Mouse (Mus musculus): ENCODE measurements at regions not wholly inside any gene's neighbourhood (a gene's known extent, or its start where the extent isn't known, plus 50 kb on each side); places are given as distances from the start of the nearest gene placed in this dataset.
"Not testable (repeated sequence)": the region's sequence is repeated elsewhere in the genome, so short reads cannot be mapped to it uniquely, and the experiment has no call there.

DNA sequence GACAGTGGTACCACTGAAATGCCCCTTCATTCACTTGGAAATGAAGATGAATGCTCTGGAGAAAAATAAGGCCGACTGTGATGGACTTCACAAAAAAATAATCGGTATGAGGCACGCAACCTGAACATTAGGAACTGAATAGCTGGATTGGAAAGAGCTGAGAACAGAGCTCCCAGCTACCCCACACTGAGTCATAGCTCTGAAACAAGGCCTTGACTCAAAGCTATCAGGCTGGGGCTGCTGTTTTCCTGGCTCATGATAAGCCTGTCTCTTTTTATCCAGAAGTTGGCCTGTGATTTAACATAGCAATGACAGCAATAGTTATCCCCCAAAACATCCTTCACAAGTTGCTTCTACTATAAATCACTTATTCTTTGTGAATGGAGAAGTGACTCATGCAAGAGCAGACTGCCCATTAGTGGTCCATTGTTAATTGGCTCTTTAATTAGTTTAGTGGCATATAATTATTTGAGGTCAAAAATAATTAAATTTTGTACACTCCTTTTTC, 306.9 kb upstream of the Hand2 start:
- 53% methylated on average over 3 of the region's 3 CpGs for WGBS
- H3K9ac ChIP-seq (ENCODE audit: low read depth, low read length) = no peak overlapping the region
- H3K27me3 ChIP-seq (ENCODE audit: control insufficient read depth, insufficient read depth, low read length) = no peaks in the 10 kb centered on the region
- no peak overlapping the region for H3K27ac ChIP-seq (replicated peaks; ENCODE audit: insufficient read depth, low read depth, low read length)
- H3K4me1 ChIP-seq (ENCODE audit: control insufficient read depth, insufficient read depth, low read length) = no peaks in the 10 kb centered on the region
- no peak overlapping the region for H3K4me3 ChIP-seq (ENCODE audit: insufficient read depth, low read depth, low read length)
- peak; percentile 4 for DNase-seq (ENCODE audit: extremely low read depth, low read depth, low spot score)
- H3K79me2 ChIP-seq (ENCODE audit: control insufficient read depth, insufficient read depth, low read length) = no peaks in the 10 kb centered on the region
- no peaks in the 10 kb centered on the region for H3K36me3 ChIP-seq (ENCODE audit: control insufficient read depth, insufficient read depth, low read length)
- TF ChIP-seq POLR2A (IDR thresholded peaks at IDR 0.05; ENCODE audit: extremely low read depth, insufficient read depth, low read length) (no peak), CTCF (IDR thresholded peaks at IDR 0.05; ENCODE audit: low read depth, low read length) (no peak)

- H3K4me1 ChIP-seq (ENCODE audit: control insufficient read depth, insufficient read depth, low read length) = no peaks in the 10 kb centered on the region
- WGBS = 68% methylated on average over 3 of the region's 3 CpGs
- no peak for DNase-seq (ENCODE audit: extremely low read depth, low read depth, low spot score)
- no peaks in the 10 kb centered on the region for H3K27me3 ChIP-seq (ENCODE audit: control insufficient read depth, insufficient read depth, low read length)
- H3K36me3 ChIP-seq (ENCODE audit: control insufficient read depth, insufficient read depth, low read length) = no peaks in the 10 kb centered on the region
- H3K79me2 ChIP-seq (ENCODE audit: control insufficient read depth, insufficient read depth, low read length) = no peaks in the 10 kb centered on the region
- H3K9ac ChIP-seq (ENCODE audit: low read depth, low read length) = no peak overlapping the region
- no peak overlapping the region for H3K4me3 ChIP-seq (ENCODE audit: insufficient read depth, low read depth, low read length)
- no peak overlapping the region for H3K27ac ChIP-seq (replicated peaks; ENCODE audit: insufficient read depth, low read depth, low read length)
- TF ChIP-seq POLR2A (IDR thresholded peaks at IDR 0.05; ENCODE audit: extremely low read depth, insufficient read depth, low read length) (no peak), CTCF (IDR thresholded peaks at IDR 0.05; ENCODE audit: low read depth, low read length) (no peak)
Observed at GRCm38 (mm10) chr8:57016329-57016728, 304.5 kb upstream of the Hand2 start.

- H3K4me1 ChIP-seq (ENCODE audit: control insufficient read depth, insufficient read depth, low read length); H3K79me2 ChIP-seq (ENCODE audit: control insufficient read depth, insufficient read depth, low read length); H3K27ac ChIP-seq (replicated peaks; ENCODE audit: insufficient read depth, low read depth, low read length); H3K27me3 ChIP-seq (ENCODE audit: control insufficient read depth, insufficient read depth, low read length); H3K36me3 ChIP-seq (ENCODE audit: control insufficient read depth, insufficient read depth, low read length); H3K9ac ChIP-seq (ENCODE audit: low read depth, low read length); H3K4me3 ChIP-seq (ENCODE audit: insufficient read depth, low read depth, low read length); DNase-seq (ENCODE audit: extremely low read depth, low read depth, low spot score): not testable (repeated sequence)
- WGBS = 91% methylated on average over 1 of the region's 1 CpGs
Observed at GRCm38 (mm10) chr8:57028096-57028495, 292.7 kb upstream of the Hand2 start.

GRCm38 (mm10) chr8:57048490-57048889, 272.3 kb upstream of the Hand2 start:
- Histone ChIP-seq H3K36me3 (ENCODE audit: control insufficient read depth, insufficient read depth, low read length) (no peaks in the 10 kb centered on the region), H3K79me2 (ENCODE audit: control insufficient read depth, insufficient read depth, low read length) (no peaks in the 10 kb centered on the region), H3K4me1 (ENCODE audit: control insufficient read depth, insufficient read depth, low read length) (no peaks in the 10 kb centered on the region), H3K4me3 (ENCODE audit: insufficient read depth, low read depth, low read length) (no peak overlapping the region), H3K27ac (replicated peaks; ENCODE audit: insufficient read depth, low read depth, low read length) (no peak overlapping the region), H3K27me3 (ENCODE audit: control insufficient read depth, insufficient read depth, low read length) (no peaks in the 10 kb centered on the region), H3K9ac (ENCODE audit: low read depth, low read length) (no peak overlapping the region)
- DNase-seq (ENCODE audit: extremely low read depth, low read depth, low spot score) = no peak
- WGBS = 81% methylated on average over 6 of the region's 6 CpGs
- no peak for TF ChIP-seq CTCF (IDR thresholded peaks at IDR 0.05; ENCODE audit: low read depth, low read length)
- TF ChIP-seq POLR2A (IDR thresholded peaks at IDR 0.05; ENCODE audit: extremely low read depth, insufficient read depth, low read length) = no peak

DNA sequence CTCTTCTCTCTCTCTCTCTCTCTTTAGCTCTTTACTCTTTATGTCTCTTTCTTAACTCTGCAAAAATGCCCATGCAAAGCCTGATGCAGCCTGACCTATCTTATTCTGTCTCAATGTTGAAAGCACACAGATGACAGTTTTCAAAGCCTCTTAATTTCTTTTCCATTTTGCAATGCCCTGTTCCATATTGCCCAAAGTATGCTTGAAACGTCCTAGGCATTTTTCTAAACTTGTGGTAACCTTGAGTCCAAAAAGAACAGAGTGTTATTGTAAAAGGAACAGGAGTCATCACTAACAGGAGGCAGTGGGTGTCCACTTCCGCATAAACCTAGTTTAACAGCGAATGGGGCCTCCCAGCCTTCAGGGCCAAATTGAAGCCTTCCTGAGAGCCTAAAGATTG, 271.9 kb upstream of the Hand2 start:
- WGBS = 74% methylated on average over 3 of the region's 3 CpGs
- Histone ChIP-seq H3K27me3 (ENCODE audit: control insufficient read depth, insufficient read depth, low read length) (no peaks in the 10 kb centered on the region), H3K9ac (ENCODE audit: low read depth, low read length) (no peak overlapping the region), H3K36me3 (ENCODE audit: control insufficient read depth, insufficient read depth, low read length) (no peaks in the 10 kb centered on the region), H3K27ac (replicated peaks; ENCODE audit: insufficient read depth, low read depth, low read length) (no peak overlapping the region), H3K4me1 (ENCODE audit: control insufficient read depth, insufficient read depth, low read length) (no peaks in the 10 kb centered on the region), H3K79me2 (ENCODE audit: control insufficient read depth, insufficient read depth, low read length) (no peaks in the 10 kb centered on the region), H3K4me3 (ENCODE audit: insufficient read depth, low read depth, low read length) (no peak overlapping the region)
- TF ChIP-seq POLR2A (IDR thresholded peaks at IDR 0.05; ENCODE audit: extremely low read depth, insufficient read depth, low read length) (no peak), CTCF (IDR thresholded peaks at IDR 0.05; ENCODE audit: low read depth, low read length) (no peak)
- DNase-seq (ENCODE audit: extremely low read depth, low read depth, low spot score) = no peak

GRCm38 (mm10) chr8:57052661-57053060, 268.1 kb upstream of the Hand2 start:
- H3K27ac ChIP-seq (replicated peaks; ENCODE audit: insufficient read depth, low read depth, low read length) = no peak overlapping the region
- no peaks in the 10 kb centered on the region for H3K27me3 ChIP-seq (ENCODE audit: control insufficient read depth, insufficient read depth, low read length)
- H3K4me3 ChIP-seq (ENCODE audit: insufficient read depth, low read depth, low read length) = no peak overlapping the region
- H3K4me1 ChIP-seq (ENCODE audit: control insufficient read depth, insufficient read depth, low read length) = no peaks in the 10 kb centered on the region
- WGBS = 80% methylated on average over 4 of the region's 4 CpGs
- H3K36me3 ChIP-seq (ENCODE audit: control insufficient read depth, insufficient read depth, low read length) = no peaks in the 10 kb centered on the region
- TF ChIP-seq CTCF (IDR thresholded peaks at IDR 0.05; ENCODE audit: low read depth, low read length) (no peak), POLR2A (IDR thresholded peaks at IDR 0.05; ENCODE audit: extremely low read depth, insufficient read depth, low read length) (no peak)
- H3K9ac ChIP-seq (ENCODE audit: low read depth, low read length) = no peak overlapping the region
- H3K79me2 ChIP-seq (ENCODE audit: control insufficient read depth, insufficient read depth, low read length) = no peaks in the 10 kb centered on the region
- no peak for DNase-seq (ENCODE audit: extremely low read depth, low read depth, low spot score)
